Mouse (Mus musculus): ENCODE results near the gene Cfap43.
A peak's percentile ranks its signal among the peaks of the same experiment; 100 is the strongest.

The Cfap43 gene

DNA sequence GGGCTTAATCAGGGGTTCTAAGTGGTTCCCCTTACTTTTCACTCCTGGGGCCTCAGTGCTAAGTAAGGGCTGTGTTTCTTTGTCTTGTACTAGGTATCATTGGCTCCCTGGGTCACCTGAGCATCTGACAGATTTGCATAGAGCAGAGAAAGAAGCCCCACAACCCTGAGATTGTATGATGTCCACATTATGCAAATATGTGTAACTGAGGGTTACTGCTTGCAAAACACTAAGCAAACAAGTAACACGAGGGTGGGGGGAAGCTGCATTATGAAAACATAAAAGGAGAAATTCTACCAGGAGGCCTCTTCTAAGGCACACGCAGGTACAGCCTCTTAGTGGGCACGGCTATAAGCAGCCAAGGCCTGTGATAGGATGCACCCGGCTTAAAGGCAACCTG lies 3.8 kb downstream of the Cfap43 start:
- no peak for DNase-seq (ENCODE audit: extremely low spot score)

DNA sequence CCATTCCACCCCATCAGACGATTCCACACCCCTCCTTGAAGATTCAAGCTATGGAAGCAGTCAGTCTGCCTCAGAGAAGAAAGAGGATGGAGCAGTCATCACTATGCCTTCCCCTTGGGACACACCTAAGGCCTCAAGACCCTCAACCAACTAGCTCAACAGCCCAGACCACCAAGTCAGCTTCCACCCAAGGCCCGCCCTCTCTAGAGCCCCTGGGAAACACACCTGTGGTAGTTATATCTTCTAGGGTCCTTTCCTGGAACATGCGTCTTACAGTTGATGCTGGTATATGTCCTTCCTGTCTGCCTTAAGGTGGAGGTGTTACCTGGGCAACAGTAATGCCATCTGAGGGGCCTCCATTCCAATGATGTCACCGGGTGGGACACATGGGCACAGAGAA lies 4.9 kb downstream of the Cfap43 start:
- no peak for DNase-seq (ENCODE audit: extremely low spot score)

DNA sequence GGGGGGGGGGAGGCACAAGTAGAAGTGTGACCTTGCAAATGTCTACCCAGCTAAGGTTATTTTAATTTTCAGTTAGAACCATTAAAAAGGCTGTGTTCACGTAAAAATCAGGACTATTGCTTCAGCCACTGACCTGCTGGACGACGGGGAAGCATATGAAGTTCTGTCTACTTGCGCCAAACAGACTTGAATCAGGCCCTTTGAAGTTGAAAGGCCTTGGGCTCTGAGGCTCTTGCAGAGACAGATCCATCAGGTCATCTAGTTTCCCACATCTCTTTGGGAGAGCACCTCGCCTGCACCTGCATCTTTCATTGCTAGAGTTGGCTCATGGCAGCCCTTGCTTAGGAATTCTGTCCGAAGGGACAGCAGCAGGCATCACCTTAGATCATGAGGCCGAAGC lies 5.7 kb downstream of the Cfap43 start:
- no peak for DNase-seq (ENCODE audit: extremely low spot score)

DNA sequence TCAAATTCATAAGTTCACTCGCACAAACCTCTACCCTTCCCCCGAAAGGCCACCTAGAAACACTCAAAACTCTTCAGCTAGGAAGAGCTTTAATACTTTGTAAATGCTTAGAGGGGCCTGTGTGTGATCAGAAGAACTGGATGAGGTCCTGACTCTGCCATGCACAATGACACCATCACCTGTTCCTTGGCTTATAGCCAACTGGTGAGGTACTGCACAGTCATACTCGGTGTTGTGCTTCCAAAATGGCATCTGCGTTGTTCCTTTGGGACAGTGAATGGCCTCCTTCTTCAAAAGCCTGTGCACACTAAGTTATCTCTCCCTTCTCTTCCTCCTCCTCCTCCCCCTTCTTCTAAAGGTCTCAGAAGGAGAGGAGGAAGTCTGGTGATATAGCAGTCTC lies 8.3 kb downstream of the Cfap43 start:
- DNase-seq (ENCODE audit: extremely low spot score) = no peak

DNA sequence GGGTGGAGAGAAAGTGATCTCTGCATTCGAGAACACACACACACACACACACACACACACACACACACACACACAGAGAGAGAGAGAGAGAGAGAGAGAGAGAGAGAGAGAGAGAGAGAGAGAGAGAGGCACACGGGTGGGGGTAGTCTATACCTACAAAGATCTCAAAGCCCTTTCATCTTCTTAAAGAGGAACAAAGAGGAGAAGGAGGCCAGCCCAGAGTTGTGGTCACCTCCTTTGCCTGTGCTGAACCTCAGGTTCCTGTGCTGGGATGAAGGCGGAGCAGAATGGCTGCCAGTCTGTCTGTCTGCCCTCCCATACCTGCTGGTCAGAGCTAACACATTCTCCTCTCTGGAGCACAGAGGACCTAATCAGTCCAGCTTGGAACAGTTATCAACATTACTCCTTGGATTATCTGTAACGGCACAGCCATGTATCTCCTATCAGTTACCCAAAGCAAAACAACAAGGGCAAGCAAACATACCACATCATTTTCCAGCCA lies 8.9 kb downstream of the Cfap43 start:
- no peak for DNase-seq (ENCODE audit: extremely low spot score)

DNA sequence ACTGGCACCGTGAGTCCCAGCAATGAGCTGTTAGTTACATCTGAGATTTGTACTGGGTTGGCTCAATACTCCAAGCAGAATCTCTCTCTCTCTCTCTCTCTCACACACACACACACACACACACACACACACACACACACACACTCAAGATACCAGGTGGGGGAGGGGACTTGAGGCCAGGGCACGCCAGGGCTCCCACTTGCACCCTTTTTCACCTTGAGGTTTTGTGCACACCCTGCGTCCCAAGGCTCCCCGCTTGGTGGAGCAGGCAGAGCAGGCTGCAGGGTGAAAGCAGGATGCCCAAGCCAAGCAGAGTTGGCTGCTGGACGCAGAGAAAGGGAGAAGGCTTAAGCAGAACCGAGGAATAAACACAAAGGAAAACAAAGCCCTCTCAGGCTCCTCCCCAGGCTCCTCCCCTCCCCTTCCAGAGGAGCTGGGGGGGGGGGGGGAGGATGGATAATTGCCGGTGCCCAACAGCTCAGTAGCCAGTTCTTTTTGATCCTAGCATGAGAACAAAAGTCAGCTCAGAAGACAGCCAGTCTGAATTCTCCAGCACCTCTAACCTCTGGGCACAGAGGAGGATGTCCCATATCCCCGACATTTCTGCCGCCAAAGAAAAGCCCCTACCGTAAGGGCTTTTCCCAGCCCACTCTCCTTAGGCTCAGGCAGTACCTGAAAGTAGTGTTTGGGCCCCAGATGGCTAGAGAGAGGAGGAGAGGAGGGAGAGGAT lies 9.5 kb downstream of the Cfap43 start:
- DNase-seq (ENCODE audit: extremely low spot score) = peak; percentile 78

DNA sequence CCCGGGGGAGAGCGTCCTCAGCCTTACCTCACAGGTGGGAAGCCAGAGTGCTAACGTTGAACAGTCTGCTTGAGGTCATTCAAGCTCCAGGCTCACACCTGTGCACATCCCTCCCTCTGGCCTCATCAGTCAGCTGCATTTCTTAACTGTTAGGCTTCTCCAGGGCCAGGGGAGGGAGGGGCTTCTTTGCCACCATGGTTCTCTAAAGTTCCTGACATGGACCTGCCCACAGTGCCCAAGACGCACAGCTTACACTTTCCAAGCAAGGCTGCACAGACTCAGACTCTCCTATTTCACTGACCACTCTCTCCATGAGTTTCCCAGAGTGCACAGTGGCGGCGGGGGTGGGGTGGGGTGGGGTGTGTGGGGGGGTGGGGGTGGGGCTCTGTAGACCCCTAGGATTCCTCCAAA lies 10.1 kb downstream of the Cfap43 start:
- peak; percentile 19 for DNase-seq (ENCODE audit: extremely low spot score)

DNA sequence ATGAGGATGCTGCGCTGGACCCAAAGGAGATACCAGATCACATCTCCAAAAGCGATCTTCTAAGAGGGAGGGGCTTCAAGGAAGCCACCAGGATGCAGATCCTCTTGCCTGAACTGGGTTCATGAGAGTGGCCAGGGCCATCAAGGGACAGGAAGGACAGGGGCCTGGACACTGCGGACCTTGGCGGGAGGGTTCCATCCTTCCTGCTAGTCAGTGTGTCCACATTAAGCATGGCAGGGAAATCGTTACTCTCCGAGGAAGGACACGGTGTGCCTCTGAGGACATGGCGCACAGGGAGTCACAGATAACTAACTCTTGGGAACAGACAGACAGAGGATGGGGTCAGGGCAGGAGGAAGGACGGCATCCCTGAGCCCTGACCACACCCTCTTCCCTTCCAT lies 11.5 kb downstream of the Cfap43 start:
- DNase-seq (ENCODE audit: extremely low spot score) = no peak

DNA sequence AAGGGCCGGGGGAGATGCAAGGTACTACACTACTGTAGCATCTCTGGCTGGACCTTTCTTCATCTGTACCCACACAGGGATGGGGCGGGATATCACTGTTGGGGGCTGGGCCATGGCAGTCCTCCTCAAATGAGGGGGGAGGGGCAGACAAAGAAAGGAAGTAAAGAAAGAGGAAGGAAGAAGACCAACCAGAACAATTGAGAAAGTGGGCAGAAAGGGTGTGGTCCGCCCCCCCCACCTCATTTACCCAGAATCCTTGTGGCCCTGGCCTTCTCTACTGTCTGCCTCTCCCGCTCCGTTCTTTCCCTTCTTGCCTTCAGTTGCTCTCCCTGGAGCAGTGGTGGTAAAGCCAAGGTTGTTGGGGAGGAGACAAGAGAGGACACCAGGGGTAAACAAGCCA lies 13.5 kb downstream of the Cfap43 start:
- no peak for DNase-seq (ENCODE audit: extremely low spot score)

DNA sequence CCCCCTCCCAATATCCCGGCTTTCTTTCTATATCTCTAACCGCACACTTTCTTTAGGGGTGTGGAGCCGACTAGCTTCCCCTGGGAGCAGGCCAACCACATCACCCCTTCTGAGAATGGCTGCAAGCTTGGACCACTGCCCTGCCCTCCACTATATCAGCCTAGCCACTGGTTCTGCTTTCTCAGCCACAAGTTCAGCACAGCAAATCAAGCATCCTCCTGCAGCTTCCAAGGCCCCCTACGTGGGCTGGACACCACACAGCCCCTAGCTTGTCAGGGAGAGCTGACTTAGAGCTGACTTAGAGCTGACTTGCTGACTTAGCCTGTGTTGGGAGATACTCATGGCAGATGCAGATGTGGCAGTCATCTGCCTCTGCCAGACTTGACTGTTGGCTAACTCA lies 14.0 kb downstream of the Cfap43 start:
- no peak for DNase-seq (ENCODE audit: extremely low spot score)

DNA sequence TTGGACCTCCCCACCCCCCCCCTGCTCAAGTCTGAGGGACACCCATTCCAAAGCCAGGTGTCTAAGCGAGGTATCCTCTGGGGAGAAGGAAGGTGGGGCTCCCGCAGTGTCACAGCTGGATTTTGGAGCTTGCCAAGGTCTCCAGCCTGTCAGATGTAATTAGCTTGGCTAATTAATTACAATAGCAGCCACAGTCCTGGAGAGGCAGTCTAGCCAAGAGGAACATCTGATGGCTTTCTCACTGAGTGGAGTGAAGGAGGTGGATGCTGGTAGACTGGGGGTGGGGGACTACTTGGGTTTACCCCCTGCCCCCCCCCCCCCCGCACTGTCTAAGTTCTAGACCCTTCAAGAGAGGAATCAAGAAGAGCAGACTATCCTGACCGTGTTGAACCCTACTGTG lies 15.4 kb downstream of the Cfap43 start:
- no peak for DNase-seq (ENCODE audit: extremely low spot score)

DNA sequence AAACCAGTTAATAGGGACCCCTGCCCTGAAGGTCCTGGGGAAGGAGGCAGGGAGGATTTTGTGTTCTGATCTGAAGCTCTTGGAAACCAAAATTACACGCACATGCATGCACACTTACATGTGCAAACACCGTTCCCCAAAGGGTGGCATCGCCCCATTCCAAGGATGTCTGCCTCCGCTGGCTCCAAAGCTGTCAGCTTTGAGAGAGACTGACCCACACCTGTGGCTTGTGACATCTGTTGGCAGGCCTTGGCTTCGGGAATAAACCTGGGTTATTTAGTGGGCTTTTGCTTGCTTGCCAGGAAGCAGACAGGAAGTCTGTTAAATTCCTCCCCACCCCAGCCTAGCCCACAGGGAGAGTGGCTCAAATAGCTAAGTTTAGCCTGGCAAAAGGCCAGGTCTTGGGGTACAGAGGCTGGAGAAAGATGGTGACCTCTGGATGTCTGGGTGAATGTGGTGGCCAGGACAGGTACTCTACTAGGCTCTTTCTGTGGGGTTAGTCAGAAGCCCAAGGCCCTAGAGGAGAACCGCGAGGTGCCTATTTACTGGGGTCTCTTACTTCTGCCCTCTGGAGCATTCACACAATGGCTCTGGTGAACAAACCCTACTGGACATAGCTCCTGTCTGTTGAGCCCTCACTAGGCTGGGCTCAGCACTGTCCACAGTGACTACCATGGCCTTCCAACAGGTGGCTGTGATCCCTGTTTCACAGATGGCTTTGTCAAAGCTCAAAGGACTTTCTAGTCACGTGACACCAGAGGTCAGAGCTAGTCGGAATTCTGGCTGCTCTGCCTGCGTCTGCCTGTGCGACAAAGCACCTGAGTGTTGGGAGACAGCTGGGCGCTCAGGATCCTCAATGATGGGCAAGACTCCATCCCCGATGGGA lies 16.5 kb downstream of the Cfap43 start:
- no peak for DNase-seq (ENCODE audit: extremely low spot score)

DNA sequence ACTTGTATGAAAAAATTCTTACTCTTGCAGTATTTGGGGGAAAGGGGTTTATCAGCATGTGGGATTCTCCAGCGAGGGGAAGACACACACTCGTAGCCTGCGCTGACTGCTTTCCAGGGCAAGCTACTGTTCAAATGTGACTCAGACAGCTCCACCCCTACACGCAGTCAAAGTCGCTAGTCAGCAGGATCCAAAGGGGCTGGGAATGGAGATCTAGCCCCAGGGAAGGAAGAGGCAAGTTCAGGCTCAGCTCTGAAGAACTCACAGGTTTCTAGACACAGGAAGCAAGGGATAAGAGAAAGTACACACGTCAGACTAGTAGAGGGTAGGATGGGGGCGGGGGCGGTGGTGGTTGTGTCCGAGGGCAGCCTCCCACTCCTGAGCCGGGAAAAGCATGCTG lies 18.5 kb downstream of the Cfap43 start:
- no peak for DNase-seq (ENCODE audit: extremely low spot score)

DNA sequence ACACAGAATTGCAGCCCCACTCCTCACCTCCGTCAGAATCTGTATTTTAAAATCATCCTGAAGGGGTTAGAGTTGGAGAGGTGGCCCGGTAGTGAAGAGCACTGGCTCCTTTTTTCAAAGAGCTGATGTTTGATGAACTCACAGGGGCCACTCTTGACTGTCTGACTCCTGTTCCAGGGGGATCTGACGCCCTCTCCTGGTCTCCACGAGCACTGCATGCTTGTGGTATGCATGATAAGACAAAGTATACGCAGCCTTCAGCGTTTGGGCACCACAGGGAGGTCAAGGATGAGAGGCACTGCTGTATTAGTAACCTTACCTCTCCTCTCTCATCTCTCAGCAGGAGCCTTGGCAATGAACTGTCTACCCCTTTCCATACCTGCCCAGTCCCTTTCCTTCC lies 19.1 kb downstream of the Cfap43 start:
- no peak for DNase-seq (ENCODE audit: extremely low spot score)

DNA sequence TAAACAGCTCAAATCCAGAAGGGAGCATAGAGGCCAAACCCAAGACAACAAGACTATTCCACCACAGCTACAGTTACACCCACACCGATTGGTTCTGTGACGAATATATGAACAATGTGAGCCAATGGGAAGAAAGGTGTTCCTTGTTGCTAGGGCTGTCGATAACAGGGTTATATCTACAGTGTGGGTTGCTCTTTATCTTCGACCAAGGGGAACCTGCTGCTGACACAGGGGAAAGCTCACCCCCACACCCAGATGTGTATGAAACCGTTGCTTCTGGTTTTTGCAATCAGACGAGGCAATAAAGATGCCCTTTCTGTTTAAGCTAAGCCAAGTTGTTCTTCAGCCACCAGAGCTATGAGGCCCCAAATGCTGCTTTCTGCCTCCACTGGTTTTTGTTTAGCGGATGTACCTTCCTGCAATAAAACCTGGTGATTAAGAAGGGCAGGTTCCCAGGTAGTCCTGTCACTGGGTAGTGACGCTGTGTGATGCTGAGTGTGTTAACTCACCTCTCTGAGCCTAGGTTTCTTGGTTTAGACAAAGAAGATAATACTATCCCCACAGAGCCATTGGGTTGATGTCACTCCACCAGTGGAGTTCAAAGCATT lies 20.5 kb downstream of the Cfap43 start:
- DNase-seq (ENCODE audit: extremely low spot score) = no peak

DNA sequence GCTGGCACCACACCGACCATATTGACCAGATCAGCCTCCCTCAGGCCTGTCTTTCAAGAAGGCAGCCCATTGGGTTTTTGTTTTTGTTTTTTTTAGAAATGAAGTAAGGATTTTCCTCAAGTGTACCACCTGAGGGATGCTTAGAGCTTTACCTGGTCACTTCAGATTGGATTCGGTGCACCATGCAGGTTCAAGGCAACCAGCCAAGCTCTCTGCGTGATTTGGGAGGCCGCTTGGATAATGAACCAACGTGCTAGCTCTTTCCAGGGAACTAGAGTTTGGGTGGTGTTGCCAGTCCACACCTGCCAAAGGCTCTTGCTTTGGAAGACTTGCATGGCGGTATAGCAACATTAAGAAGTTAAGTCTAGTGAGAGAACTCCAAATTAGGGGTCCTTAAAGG lies 26.0 kb downstream of the Cfap43 start:
- no peak for DNase-seq (ENCODE audit: extremely low spot score)

DNA sequence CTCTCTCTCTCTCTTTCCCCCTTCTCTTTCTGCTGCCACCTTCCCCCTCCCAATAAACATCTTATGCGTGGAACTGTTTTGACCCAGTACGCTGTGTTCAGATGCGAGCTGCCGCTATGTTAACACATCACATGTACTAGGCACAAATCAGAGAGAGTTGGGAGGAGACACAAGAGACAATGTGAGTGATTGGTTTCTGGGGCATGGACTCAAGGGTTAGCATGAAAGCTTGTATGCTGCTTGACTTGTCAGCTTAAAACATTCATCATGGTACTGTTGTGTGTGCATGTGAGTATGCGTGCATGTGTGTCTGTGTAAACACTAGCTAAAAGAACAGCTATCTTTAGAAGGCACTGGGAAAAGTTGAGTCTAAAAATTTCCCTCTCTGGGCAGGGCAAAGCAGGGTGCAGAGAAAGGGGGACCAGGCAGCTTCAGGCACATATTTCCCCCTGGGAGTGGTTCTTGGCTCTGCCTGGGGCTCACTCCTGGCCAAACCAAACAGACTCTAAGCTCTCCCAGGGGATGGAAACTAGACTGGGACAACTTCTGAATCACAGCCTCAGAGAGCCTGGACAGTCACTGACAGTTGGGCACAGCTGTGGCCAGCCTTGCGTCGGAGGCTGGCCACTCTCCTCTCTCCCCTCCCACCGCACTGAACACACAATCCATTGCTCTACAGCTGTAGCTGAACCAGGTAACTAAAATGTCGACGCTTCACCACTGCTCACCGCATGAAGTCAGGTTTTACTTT lies 27.4 kb downstream of the Cfap43 start:
- DNase-seq (ENCODE audit: extremely low spot score) = no peak

DNA sequence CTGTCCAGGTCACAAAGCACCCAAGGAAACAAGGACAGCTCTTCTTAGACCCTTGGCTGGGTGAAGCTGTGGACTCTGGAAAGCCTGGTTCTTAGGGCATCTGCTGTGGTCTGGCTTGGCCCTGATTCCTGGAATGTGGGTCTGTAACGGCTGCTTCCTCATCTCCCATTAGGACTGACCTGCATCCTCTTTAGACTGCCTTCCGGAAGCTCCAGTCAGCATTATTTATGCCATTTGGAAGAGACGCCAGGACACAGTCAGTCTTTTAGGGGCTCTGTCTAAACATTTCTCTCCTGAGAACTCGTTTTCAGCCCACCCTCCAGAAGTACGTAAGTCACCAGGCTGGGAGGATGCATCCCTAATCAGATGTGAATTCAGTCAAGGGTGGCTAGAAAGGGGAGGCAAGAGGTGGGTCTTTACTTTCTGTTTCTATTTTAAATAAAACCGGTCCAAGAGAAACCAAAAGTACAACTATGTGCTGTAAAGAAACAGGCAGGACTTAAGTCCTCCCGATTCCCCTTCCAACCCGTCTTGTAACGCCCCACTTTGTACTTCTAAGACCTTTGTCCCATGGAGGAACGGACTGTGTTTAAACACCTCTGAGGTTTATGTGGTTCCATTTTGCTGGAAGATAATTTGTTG lies 28.5 kb downstream of the Cfap43 start:
- no peak for DNase-seq (ENCODE audit: extremely low spot score)

DNA sequence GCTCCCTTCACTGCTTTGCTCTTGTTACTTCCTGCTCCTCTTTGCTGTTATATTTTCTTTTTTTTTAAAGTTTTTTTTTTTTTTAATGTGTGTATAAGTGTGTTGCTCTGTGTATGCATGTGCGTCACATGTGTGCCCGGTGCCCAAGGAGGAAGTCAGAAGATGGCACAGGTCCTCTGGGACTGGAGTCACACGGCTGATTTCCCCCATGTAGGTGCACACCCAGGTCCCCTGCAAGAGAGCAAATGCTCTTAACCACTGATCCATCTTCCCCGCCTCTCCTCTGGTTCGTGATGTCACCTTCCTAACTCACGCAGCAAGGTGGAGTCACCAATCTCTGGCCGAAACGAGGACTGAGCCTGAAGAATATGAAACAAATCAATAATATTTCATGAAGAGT lies 31.1 kb downstream of the Cfap43 start:
- no peak for DNase-seq (ENCODE audit: extremely low spot score)

DNA sequence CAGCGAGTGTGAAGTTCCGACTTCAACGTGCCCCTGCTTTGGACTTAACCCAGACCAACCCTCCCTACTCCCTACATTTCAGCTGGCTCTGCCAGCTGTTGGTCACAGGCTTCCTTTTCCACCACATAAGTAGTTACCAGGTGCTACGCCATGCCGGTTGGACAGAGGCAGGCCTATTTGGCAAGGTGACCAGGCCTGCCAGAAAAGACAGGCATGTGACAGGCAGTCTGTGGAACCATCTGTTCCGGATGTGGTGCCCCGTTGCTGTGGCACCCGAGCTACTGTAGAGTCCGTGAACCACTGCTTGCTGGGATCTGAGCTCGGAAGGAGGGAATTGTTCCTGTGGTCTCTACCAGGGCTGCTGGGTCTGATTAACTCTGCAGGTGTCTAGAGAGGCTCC lies 31.7 kb downstream of the Cfap43 start:
- no peak for DNase-seq (ENCODE audit: extremely low spot score)

DNA sequence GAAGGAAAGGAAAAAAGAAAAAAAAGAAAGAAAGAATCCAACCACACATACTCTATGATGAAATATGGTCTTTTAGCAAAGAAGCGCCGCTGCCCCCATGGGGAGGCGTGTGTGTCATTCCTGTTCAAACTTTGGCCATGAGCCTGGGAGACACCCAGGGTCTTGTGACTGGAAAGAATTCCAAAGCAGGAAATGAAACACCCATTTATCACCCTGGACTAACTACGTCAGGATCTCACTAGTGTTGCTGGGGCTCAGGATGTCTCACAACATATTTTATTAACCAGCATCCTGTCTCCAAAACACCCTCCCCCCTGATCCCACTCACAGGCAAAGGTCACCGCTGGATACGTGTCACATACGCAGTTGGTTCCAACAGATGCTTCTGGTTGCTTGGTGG lies 32.5 kb downstream of the Cfap43 start:
- no peak for DNase-seq (ENCODE audit: extremely low spot score)

DNA sequence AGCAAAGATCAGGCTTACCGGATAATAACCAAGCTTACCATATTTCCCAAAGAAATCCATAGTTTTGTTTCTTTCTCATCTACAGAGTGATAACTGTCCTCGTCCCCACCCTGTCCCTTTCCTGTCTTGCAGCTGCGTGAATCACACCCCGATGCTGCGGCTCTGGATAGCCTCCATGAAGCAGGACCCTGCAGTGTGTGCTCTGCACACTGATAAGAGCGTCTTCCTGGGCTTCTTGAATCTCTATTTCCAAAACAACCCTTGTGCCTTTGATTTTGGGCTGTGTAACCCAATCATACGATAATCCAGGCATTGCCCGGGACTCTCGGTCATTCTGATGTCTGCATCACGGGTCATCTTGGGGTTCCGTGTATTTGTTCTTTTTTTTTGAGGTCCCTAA lies 33.2 kb downstream of the Cfap43 start:
- no peak for DNase-seq (ENCODE audit: extremely low spot score)

All from embryo, embryonic 9.5 days (tissue).